Mouse (Mus musculus): Measurements from ENCODE around the gene Mau2. TPM values are rescaled to one million over a fixed set of nuclear protein-coding genes. Genes with fewer than 3 reads are reported as not detected.
"Not testable (repeated sequence)": the region's sequence is repeated elsewhere in the genome, so short reads cannot be mapped to it uniquely, and the experiment has no call there.

The Mau2 gene
- polyA plus RNA-seq, 1 experiment from 2014 or later, result 34.9 TPM

DNA sequence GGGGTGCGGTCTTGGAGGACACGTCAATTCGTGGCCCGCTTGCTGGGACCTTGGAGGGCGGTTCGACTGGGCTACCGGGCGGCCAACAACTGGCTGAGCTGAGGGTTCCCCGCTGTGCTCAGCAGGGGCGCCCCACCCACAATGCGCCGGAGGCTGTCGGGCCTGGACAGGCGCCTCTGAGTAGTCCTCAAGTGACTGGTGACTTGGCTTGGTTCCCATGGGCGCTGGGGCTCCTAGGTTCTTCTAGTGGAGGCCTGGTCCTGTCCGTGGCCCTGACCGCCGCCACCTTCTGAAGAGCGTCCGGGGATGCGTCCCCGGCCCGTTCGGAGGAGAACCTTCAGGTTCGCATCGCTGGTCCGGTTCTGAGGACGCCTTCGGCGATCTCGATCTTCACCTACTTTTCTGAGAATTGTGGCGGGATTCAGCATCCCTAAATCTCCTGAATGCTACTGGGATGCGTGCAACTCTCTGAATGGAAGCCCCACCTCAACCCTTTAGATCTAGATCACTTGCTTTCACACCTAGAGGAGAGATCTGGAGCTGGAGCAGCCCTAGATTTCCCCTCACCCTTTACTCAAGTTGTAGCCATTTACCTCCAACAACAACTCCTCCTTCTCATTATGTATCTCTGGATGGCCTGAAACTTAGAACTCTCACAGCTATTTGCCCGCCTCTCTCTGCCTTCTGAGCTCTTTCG, 45.8 kb downstream of the Mau2 start:
- H3K9me3 ChIP-seq, result no peaks in the 10 kb centered on the region
- H3K4me1 ChIP-seq, result peaks cover 47% of the 10 kb centered on the region
- peak overlapping the region; percentile 91 for H3K9ac ChIP-seq
- H3K4me3 ChIP-seq, result peak overlapping the region; percentile 90
- H3K27me3 ChIP-seq (replicated peaks), result no peaks in the 10 kb centered on the region
- 3% methylated on average over 35 of the region's 35 CpGs for WGBS
- no peak for ATAC-seq (ENCODE audit: extremely low read depth, insufficient number of reproducible peaks, low FRiP score, low TSS enrichment)
- H3K4me2 ChIP-seq, result peak overlapping the region; percentile 83
- peak overlapping the region; percentile 92 for H3K27ac ChIP-seq (replicated peaks)
- H3K36me3 ChIP-seq, result peaks cover 9% of the 10 kb centered on the region; the same call in 1 of the 2 replicates

DNA sequence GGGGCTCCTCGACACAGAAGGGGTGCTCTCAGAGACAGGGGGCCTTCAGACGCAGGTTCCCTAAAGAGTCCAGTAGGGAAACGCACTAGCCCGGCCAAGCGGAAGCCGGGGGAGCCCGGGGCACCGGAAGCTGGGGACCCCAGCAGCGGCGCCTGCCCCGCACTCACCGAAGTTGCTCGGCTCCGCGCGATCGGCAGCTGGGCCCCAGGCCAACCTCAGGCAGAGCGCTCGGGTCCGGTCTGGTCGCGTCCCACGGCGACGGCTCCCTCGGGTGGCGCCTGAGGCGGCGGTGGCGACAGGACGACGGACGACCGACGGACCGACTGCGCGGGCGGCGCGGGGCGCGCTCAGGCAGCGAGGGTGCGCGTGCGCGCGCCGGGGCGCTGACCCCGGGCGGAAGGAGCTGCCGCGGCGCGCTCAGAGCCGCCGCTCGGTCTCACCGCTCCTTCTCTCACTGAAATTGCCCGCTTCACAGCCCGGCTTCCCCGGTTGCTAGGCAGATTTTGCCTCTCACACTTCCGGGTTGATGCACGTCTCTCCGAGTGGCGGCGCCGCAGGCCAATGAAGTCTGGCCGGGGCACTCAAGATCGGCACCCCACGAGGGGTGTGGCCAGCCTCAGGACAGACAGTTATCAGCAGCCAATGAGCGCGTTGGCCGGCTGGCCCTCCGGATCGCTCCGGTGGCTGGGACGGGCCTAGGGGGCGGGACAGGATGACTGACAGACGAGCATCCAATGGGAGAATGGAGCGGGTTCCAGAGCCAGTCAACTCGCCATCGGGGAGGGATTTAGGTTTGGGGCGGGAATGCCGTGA, 46.6 kb downstream of the Mau2 start, which contains the start of gene Gatad2a:
Gene Gatad2a (minus strand): TSS at position 609 of the 813 bp plus-strand sequence.
- H3K27me3 ChIP-seq (replicated peaks), result no peaks in the 10 kb centered on the region
- peak within 1 kb of the TSS; percentile 94 for H3K4me2 ChIP-seq
- peaks cover 40% of the 10 kb centered on the region for H3K4me1 ChIP-seq
- under 1% methylated on average over 87 of the region's 87 CpGs for WGBS
- H3K9me3 ChIP-seq, result no peaks in the 10 kb centered on the region
- ATAC-seq (ENCODE audit: extremely low read depth, insufficient number of reproducible peaks, low FRiP score, low TSS enrichment), result peak; percentile 99
- H3K9ac ChIP-seq, result peak within 1 kb of the TSS; percentile 91
- H3K27ac ChIP-seq (replicated peaks), result peak within 1 kb of the TSS; percentile 92
- H3K4me3 ChIP-seq, result peak within 1 kb of the TSS; percentile 90
- H3K36me3 ChIP-seq, result peaks cover 9% of the 10 kb centered on the region; the same call in 1 of the 2 replicates

DNA sequence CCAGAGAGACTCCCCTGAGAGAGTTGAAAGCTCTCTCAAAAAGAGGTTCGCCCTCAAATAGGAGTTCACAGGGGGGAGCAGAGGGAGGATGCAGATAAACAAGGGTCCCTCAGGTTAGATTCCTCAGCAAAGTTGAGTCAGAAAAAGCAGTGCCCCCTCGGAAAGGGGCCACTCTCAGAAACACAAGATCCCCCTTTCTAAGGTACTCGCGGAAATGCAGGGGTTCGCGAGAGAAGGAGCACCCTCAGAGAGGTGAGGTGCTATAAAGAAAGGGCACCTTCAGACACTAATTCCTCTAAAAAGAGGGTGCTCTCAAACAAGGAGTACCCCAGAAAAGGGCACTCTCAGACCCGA, 47.1 kb downstream of the Mau2 start:
- peak overlapping the region; percentile 88 for H3K27ac ChIP-seq (replicated peaks)
- peak overlapping the region; percentile 94 for H3K4me2 ChIP-seq
- peak overlapping the region; percentile 90 for H3K4me3 ChIP-seq
- H3K9ac ChIP-seq, result peak overlapping the region; percentile 87
- no peaks in the 10 kb centered on the region for H3K27me3 ChIP-seq (replicated peaks)
- H3K9me3 ChIP-seq, result no peaks in the 10 kb centered on the region
- peaks cover 9% of the 10 kb centered on the region; the same call in 1 of the 2 replicates for H3K36me3 ChIP-seq
- WGBS, result 0% methylated on average over 7 of the region's 7 CpGs
- H3K4me1 ChIP-seq, result peaks cover 36% of the 10 kb centered on the region
- no peak for ATAC-seq (ENCODE audit: extremely low read depth, insufficient number of reproducible peaks, low FRiP score, low TSS enrichment)

DNA sequence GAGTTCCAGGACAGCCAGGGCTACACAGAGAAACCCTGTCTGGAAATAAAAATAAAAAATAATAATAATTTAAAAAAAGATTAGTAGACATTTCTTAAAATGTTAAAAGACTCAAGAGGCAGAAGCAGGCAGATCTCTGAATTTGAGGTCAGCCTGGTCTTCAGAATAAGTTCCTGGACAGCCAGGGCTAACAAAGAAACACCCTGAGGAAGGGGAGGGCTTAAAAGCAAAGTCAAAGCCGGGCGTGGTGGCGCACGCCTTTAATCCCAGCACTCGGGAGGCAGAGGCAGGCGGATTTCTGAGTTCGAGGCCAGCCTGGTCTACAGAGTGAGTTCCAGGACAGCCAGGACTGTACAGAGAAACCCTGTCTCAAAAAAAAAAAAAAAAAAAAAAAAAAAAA, 53.6 kb downstream of the Mau2 start:
- not testable (repeated sequence) for H3K4me2 ChIP-seq; ATAC-seq (ENCODE audit: extremely low read depth, insufficient number of reproducible peaks, low FRiP score, low TSS enrichment); H3K9me3 ChIP-seq; H3K4me3 ChIP-seq; H3K36me3 ChIP-seq; H3K27ac ChIP-seq (replicated peaks); H3K9ac ChIP-seq; H3K27me3 ChIP-seq (replicated peaks)
- 96% methylated on average over 7 of the region's 7 CpGs for WGBS
- H3K4me1 ChIP-seq, result peaks cover 16% of the 10 kb centered on the region

DNA sequence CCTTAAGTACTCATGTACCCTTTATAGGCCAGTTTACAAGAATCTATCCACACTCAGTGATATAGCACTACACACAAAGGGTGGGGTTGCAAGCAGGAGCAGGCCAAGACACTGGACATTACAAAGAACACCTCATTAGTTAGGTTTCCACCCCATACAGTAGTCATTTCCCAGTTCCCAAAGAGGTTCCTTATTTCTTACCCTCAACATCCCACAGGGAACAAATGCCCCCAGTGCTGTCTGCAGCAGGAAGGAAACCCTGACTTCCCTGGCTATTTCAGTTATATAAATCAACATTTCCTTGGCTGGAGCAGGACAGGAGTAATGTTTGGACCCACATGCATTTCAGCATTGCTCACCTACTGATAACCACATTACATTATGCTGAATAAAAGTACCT, 54.8 kb downstream of the Mau2 start:
- Histone ChIP-seq H3K4me1 (peaks cover 4% of the 10 kb centered on the region; the same call in 1 of the 2 replicates), H3K9me3 (no peaks in the 10 kb centered on the region), H3K27ac (replicated peaks) (no peak overlapping the region), H3K4me3 (no peak overlapping the region), H3K36me3 (peaks cover 7% of the 10 kb centered on the region; the same call in 1 of the 2 replicates), H3K9ac (no peak overlapping the region), H3K27me3 (replicated peaks) (no peaks in the 10 kb centered on the region), H3K4me2 (no peak overlapping the region)
- no peak for ATAC-seq (ENCODE audit: extremely low read depth, insufficient number of reproducible peaks, low FRiP score, low TSS enrichment)

DNA sequence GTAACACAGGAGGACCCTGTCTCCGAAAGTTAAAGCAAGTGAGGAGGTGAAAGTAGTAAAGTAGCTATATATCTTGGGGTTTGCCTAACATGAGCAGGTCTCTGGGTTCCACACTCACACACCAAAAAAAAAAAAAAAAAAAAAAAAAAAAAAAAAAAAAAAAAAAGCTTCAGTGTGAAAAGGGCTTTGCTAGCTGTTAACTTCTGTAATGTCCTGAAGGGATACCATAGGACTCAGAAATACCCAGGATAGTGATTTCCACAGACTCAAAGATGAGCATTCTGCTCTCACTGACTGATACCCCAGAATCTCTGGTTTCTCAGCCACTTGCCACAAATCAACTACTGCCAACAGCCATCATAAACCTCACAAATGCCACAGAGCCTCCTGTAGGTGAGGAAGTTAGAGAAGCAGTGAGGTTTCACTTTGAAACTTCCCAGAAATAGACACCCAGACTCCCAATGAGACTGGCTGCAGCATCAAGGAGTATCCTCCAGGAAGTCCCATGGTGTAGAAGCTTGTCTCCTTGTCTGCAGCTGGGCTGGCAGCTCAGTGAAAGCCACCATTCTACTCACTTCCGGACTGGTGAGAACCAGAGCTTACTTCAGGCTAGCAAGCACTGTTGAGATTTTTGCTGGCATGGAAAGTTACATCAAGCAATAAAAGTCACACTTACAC, 57.5 kb downstream of the Mau2 start:
- ATAC-seq (ENCODE audit: extremely low read depth, insufficient number of reproducible peaks, low FRiP score, low TSS enrichment), result no peak
- no peaks in the 10 kb centered on the region for H3K27me3 ChIP-seq (replicated peaks)
- H3K27ac ChIP-seq (replicated peaks), result no peak overlapping the region

DNA sequence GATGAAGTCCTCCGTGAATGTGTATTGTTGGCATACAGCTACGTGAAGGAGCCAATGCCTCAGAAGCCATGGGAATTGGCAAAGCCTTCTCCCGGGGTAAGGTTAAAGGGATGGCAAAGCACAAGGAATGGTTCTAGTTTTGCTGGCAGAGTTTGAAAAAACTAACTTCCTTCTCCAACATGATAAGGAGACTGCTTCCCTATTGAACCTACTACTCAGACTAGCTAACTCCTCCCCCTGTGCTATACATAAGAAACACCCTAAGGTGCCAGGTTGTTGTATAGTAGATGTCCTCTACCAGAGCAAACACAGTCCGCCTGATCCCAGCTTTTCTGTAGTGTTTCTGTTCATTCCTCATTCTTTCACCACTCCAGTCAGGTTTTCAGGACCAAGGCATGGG, 64.1 kb downstream of the Mau2 start:
- H3K27ac ChIP-seq (replicated peaks), result no peak overlapping the region
- H3K36me3 ChIP-seq, result no peaks in the 10 kb centered on the region
- 87% methylated on average over 4 of the region's 4 CpGs for WGBS
- no peaks in the 10 kb centered on the region for H3K9me3 ChIP-seq
- H3K4me2 ChIP-seq, result no peak overlapping the region
- no peak for ATAC-seq (ENCODE audit: extremely low read depth, insufficient number of reproducible peaks, low FRiP score, low TSS enrichment)
- no peak overlapping the region for H3K9ac ChIP-seq
- peaks cover 8% of the 10 kb centered on the region; the same call in 1 of the 2 replicates for H3K4me1 ChIP-seq
- H3K4me3 ChIP-seq, result no peak overlapping the region
- H3K27me3 ChIP-seq (replicated peaks), result no peaks in the 10 kb centered on the region

More for the DNA sequence above, 57.5 kb downstream of the Mau2 start:
- no peaks in the 10 kb centered on the region for H3K9me3 ChIP-seq
- H3K4me1 ChIP-seq, result no peaks in the 10 kb centered on the region
- 87% methylated on average over 2 of the region's 2 CpGs for WGBS
- no peaks in the 10 kb centered on the region for H3K36me3 ChIP-seq
- no peak overlapping the region for H3K4me3 ChIP-seq
- H3K9ac ChIP-seq, result no peak overlapping the region
- no peak overlapping the region for H3K4me2 ChIP-seq

DNA sequence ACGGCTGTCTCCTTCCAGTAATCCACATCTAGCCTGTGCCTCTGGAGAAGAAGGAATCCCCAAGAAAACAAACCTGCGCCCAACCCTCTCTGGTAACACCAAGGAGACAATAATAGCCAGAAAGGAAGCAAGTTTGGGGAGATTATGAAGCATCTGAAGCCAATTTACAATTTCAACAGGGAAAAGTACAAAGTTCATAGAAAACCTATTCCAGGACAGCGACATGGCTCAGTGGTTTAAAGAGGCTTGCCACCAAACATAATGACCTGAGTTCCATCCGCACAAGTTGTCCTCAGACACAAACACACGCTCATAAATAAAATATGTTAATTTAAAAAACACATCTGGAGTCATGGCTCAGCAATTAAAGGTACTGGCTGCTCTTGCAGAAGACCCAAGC, 67.7 kb downstream of the Mau2 start:
- Histone ChIP-seq H3K27ac (replicated peaks) (peak overlapping the region; percentile 88), H3K36me3 (no peaks in the 10 kb centered on the region), H3K9ac (peak overlapping the region; percentile 95), H3K9me3 (no peaks in the 10 kb centered on the region), H3K4me2 (peak overlapping the region; percentile 90), H3K4me1 (peaks cover 43% of the 10 kb centered on the region), H3K4me3 (peak overlapping the region; percentile 88), H3K27me3 (replicated peaks) (no peaks in the 10 kb centered on the region)
- WGBS, result 39% methylated on average over 5 of the region's 5 CpGs
- no peak for ATAC-seq (ENCODE audit: extremely low read depth, insufficient number of reproducible peaks, low FRiP score, low TSS enrichment)

DNA sequence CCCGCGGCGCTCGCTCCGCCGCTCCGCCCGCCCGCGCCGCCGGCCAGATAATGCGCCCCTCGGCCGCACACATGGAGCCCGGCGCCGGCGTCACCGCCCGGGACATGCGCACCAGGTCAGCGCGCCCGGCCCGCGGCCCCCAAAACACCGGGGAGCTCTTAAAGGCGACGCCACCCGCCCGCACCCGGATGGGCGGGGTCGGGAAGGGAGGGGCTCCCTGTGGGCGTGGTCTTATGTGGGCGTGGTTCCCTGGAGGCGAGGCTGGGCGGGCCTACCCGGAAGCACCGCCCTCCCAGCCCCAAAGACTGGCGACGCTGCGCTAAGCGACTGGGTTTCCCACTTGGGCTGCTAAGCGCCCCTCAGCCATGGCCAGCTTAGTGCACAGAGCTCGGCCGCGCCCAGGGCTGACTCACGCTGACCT, 68.3 kb downstream of the Mau2 start:
- H3K27me3 ChIP-seq (replicated peaks), result no peaks in the 10 kb centered on the region
- peak; percentile 94 for ATAC-seq (ENCODE audit: extremely low read depth, insufficient number of reproducible peaks, low FRiP score, low TSS enrichment)
- WGBS, result under 1% methylated on average over 46 of the region's 50 CpGs
- peak overlapping the region; percentile 95 for H3K9ac ChIP-seq
- no peaks in the 10 kb centered on the region for H3K9me3 ChIP-seq
- peak overlapping the region; percentile 88 for H3K4me3 ChIP-seq
- peaks cover 49% of the 10 kb centered on the region for H3K4me1 ChIP-seq
- H3K27ac ChIP-seq (replicated peaks), result peak overlapping the region; percentile 88
- H3K4me2 ChIP-seq, result peak overlapping the region; percentile 90
- H3K36me3 ChIP-seq, result no peaks in the 10 kb centered on the region

DNA sequence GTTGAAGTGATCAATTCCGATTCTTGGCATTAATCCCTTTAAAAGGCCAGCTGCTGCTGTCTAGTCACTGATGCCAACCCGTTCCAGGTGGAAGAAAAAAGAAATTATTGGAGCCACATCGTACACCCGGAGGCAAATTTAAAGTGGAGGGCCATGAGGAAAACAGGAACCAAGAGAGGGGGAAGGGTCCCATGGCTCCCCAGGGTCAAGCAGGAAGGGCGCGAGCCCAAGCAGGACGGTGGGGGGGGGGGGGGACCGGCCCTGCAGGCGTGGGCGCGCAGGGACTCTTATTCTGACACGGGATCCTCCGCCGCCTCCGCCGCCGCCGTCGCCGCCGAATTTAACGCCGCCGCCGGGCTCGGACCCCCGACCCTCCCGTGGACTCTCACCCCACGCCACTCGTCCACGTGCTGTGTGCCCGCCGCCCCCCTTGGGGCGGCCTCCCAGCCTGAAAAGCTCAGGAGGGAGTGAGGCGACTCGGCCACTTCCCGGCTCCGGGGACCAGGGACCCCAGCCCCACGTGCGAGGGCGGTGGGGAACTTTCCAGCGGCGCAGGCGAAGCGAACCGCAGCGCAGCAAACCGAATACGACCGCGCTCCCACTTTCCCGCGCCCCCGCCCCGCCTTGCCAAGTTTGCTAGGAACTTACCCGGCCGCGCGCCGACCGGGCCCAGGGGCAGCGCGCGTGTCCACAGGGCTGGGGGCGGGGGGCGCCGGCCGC, 68.9 kb downstream of the Mau2 start:
- Histone ChIP-seq H3K36me3 (no peaks in the 10 kb centered on the region), H3K27ac (replicated peaks) (peak overlapping the region; percentile 88), H3K4me2 (peak overlapping the region; percentile 90), H3K27me3 (replicated peaks) (no peaks in the 10 kb centered on the region), H3K4me3 (peak overlapping the region; percentile 88), H3K9me3 (no peaks in the 10 kb centered on the region), H3K4me1 (peaks cover 51% of the 10 kb centered on the region), H3K9ac (peak overlapping the region; percentile 95)
- under 1% methylated on average over 47 of the region's 68 CpGs for WGBS
- 0 out of 2 replicates have a peak, but pooled peaks have one; percentile 9 for ATAC-seq (ENCODE audit: extremely low read depth, insufficient number of reproducible peaks, low FRiP score, low TSS enrichment)

DNA sequence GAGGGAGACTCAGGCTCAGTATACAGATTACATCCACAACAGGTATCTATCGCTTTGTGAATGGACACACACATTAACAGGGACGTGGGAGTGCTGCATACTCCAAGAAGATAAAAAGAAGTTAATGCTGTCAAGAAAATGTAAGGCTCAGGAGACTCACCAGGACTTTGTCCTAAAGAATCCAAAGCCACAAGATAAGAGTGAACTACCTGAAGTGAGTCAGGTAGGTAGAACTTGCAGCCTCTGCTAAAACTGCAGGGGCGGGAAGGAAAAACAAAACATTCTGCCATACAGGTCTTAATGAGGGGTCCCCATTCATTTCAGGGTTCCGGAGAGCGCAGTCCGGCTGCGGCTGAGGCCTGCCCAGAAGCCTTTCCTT, 69.5 kb downstream of the Mau2 start:
- Histone ChIP-seq H3K4me1 (peaks cover 52% of the 10 kb centered on the region), H3K4me3 (peak overlapping the region; percentile 88), H3K36me3 (no peaks in the 10 kb centered on the region), H3K9ac (peak overlapping the region; percentile 95), H3K27ac (replicated peaks) (peak overlapping the region; percentile 88), H3K27me3 (replicated peaks) (no peaks in the 10 kb centered on the region), H3K9me3 (no peaks in the 10 kb centered on the region), H3K4me2 (peak overlapping the region; percentile 90)
- 15% methylated on average over 7 of the region's 7 CpGs for WGBS
- ATAC-seq (ENCODE audit: extremely low read depth, insufficient number of reproducible peaks, low FRiP score, low TSS enrichment), result no peak
